Mouse (Mus musculus) stomach, embryonic 16.5 days (tissue): ENCODE measurements around the gene Tbck. TPM values are rescaled to one million over a fixed set of nuclear protein-coding genes. Genes with fewer than 3 reads are reported as not detected.

Source experiments
- ATAC-seq: fragments of 200-750 bp; cut with Nextera tagmentation; 2 replicates; pipeline ENCODE4 v1.8.0; 2017; ENCODE audit warnings: moderate number of reproducible peaks, moderate TSS enrichment; ENCODE audit not compliant: insufficient read depth, low FRiP score
- H3K27ac ChIP-seq: fragments of 300-500 bp; sonication (generic); 2 replicates; pipeline ENCODE4 v1.5.1; 2014; ENCODE audit warnings: low read length
- H3K27me3 ChIP-seq: fragments of 300-500 bp; sonication (generic); 2 replicates; pipeline ENCODE4 v1.6.1; 2014; ENCODE audit warnings: low read length, control low read depth, mixed read lengths; ENCODE audit not compliant: control insufficient read depth, insufficient read depth
- H3K36me3 ChIP-seq: fragments of 300-500 bp; sonication (generic); 2 replicates; pipeline ENCODE4 v1.6.1; 2014; ENCODE audit warnings: low read length; ENCODE audit not compliant: control insufficient read depth, insufficient read depth
- H3K4me1 ChIP-seq: fragments of 300-500 bp; sonication (generic); 2 replicates; pipeline ENCODE4 v1.6.1; 2014; ENCODE audit warnings: low read length, control low read depth, mixed read lengths; ENCODE audit not compliant: control insufficient read depth, insufficient read depth
- H3K4me2 ChIP-seq: fragments of 300-500 bp; sonication (generic); 2 replicates; pipeline ENCODE4 v1.6.1; 2014; ENCODE audit warnings: low read depth, low read length, mixed read lengths
- H3K4me3 ChIP-seq: fragments of 300-500 bp; sonication (generic); replicated peaks from 2 replicates; pipeline ENCODE4 v1.5.1; 2014; ENCODE audit warnings: mild to moderate bottlenecking, low read length
- H3K9ac ChIP-seq: fragments of 300-500 bp; sonication (generic); 2 replicates; pipeline ENCODE4 v1.6.1; 2014; ENCODE audit warnings: low read length
- H3K9me3 ChIP-seq: fragments of 300-500 bp; sonication (generic); replicated peaks from 2 replicates; pipeline ENCODE4 v1.6.1; 2016; ENCODE audit warnings: low read length, control low read depth; ENCODE audit not compliant: control insufficient read depth
- WGBS: fragments of 180-500 bp; shearing (Covaris S2); extraction: QIAGEN DNeasy Blood & Tissue Kit; methylation state at CpG from one replicate; pipeline ENCODE4 v1.1.7; 2014; 5-methylcytosine and 5-hydroxymethylcytosine counted together
- polyA plus RNA-seq: library from polyadenylated mRNA; unstranded; fragments of >200 nt; fragmentation: Nextera tagmentation; extraction: Ambion mirVana; gene quantifications from 2 replicates; pipeline ENCODE4 v1.2.1, GENCODE M21; 2015

The Tbck gene
- 17.0 and 19.6 TPM in 2 replicates for polyA plus RNA-seq

GRCm38 (mm10) chr3:132683447-132684230 lies at the start of gene Tbck:
TSS of gene Tbck (plus strand) at chr3:132684144.
- H3K4me3 ChIP-seq: peak within 1 kb of the TSS; percentile 97
- ATAC-seq: peak; percentile 97
- H3K9ac ChIP-seq: peak within 1 kb of the TSS; percentile 92
- under 1% methylated on average over 42 of the region's 42 CpGs for WGBS
- no peaks in the 10 kb centered on the region for H3K36me3 ChIP-seq
- H3K9me3 ChIP-seq: no peaks in the 10 kb centered on the region
- no peaks in the 10 kb centered on the region for H3K27me3 ChIP-seq
- peak within 1 kb of the TSS; percentile 94 for H3K27ac ChIP-seq
- H3K4me1 ChIP-seq: peaks cover 10% of the 10 kb centered on the region
- H3K4me2 ChIP-seq: peak within 1 kb of the TSS; percentile 90

GRCm38 (mm10) chr3:132637080-132637479 lies 46.9 kb upstream of the Tbck start:
- Histone ChIP-seq H3K4me1 (no peaks in the 10 kb centered on the region), H3K36me3 (no peaks in the 10 kb centered on the region), H3K4me2 (no peak overlapping the region), H3K9ac (no peak overlapping the region), H3K9me3 (no peaks in the 10 kb centered on the region), H3K27ac (no peak overlapping the region), H3K27me3 (no peaks in the 10 kb centered on the region), H3K4me3 (no peak overlapping the region)
- no peak for ATAC-seq
- 71% methylated on average over 3 of the region's 3 CpGs for WGBS

- ATAC-seq: no peak
- Histone ChIP-seq H3K4me2 (no peak overlapping the region), H3K36me3 (no peaks in the 10 kb centered on the region), H3K27me3 (no peaks in the 10 kb centered on the region), H3K4me3 (no peak overlapping the region), H3K9ac (no peak overlapping the region), H3K27ac (no peak overlapping the region), H3K4me1 (no peaks in the 10 kb centered on the region), H3K9me3 (no peaks in the 10 kb centered on the region)
- 68% methylated on average over 4 of the region's 4 CpGs for WGBS
Observed at GRCm38 (mm10) chr3:132644071-132644470, 39.9 kb upstream of the Tbck start.

GRCm38 (mm10) chr3:132646814-132647213 lies 37.1 kb upstream of the Tbck start:
- Histone ChIP-seq H3K9ac (no peak overlapping the region), H3K4me1 (no peaks in the 10 kb centered on the region), H3K4me2 (no peak overlapping the region), H3K27ac (no peak overlapping the region), H3K27me3 (no peaks in the 10 kb centered on the region), H3K9me3 (no peaks in the 10 kb centered on the region), H3K36me3 (no peaks in the 10 kb centered on the region), H3K4me3 (no peak overlapping the region)
- WGBS: 22% methylated on average over 1 of the region's 1 CpGs
- no peak for ATAC-seq

- Histone ChIP-seq H3K4me1 (no peaks in the 10 kb centered on the region), H3K27ac (no peak overlapping the region), H3K4me2 (no peak overlapping the region), H3K27me3 (no peaks in the 10 kb centered on the region), H3K9ac (no peak overlapping the region), H3K4me3 (no peak overlapping the region), H3K36me3 (no peaks in the 10 kb centered on the region), H3K9me3 (no peaks in the 10 kb centered on the region)
- no peak for ATAC-seq
- 75% methylated on average over 7 of the region's 7 CpGs for whole genome bisulfite sequencing
Observed at GRCm38 (mm10) chr3:132649368-132649767, 34.6 kb upstream of the Tbck start.

GRCm38 (mm10) chr3:132650191-132650590 lies 33.8 kb upstream of the Tbck start:
- 59% methylated on average over 5 of the region's 5 CpGs for WGBS
- Histone ChIP-seq H3K27me3 (no peaks in the 10 kb centered on the region), H3K4me1 (no peaks in the 10 kb centered on the region), H3K36me3 (no peaks in the 10 kb centered on the region), H3K9ac (no peak overlapping the region), H3K4me2 (no peak overlapping the region), H3K27ac (no peak overlapping the region), H3K4me3 (no peak overlapping the region), H3K9me3 (no peaks in the 10 kb centered on the region)
- ATAC-seq: no peak

- Histone ChIP-seq H3K9ac (no peak overlapping the region), H3K27ac (peak overlapping the region; percentile 21; the same call in 1 of the 2 replicates), H3K36me3 (no peaks in the 10 kb centered on the region), H3K27me3 (no peaks in the 10 kb centered on the region), H3K9me3 (no peaks in the 10 kb centered on the region), H3K4me1 (no peaks in the 10 kb centered on the region), H3K4me3 (no peak overlapping the region), H3K4me2 (no peak overlapping the region)
- 49% methylated on average over 3 of the region's 3 CpGs for WGBS
- peak; percentile 40; the same call in 1 of the 2 replicates for ATAC-seq
Observed at GRCm38 (mm10) chr3:132651776-132652175, 32.2 kb upstream of the Tbck start.

GRCm38 (mm10) chr3:132653959-132654358 lies 30.0 kb upstream of the Tbck start:
- ATAC-seq: no peak
- Histone ChIP-seq H3K4me3 (no peak overlapping the region), H3K4me1 (no peaks in the 10 kb centered on the region), H3K4me2 (no peak overlapping the region), H3K9me3 (no peaks in the 10 kb centered on the region), H3K9ac (no peak overlapping the region), H3K27ac (no peak overlapping the region), H3K36me3 (peaks cover 5% of the 10 kb centered on the region; the same call in 1 of the 2 replicates), H3K27me3 (no peaks in the 10 kb centered on the region)
- WGBS: 92% methylated on average over 7 of the region's 7 CpGs

- 0 out of 2 replicates have a peak overlapping the region, but pooled peaks have one; percentile 8 for H3K27ac ChIP-seq
- H3K4me2 ChIP-seq: no peak overlapping the region
- no peaks in the 10 kb centered on the region for H3K27me3 ChIP-seq
- 74% methylated on average over 2 of the region's 2 CpGs for WGBS
- no peak overlapping the region for H3K9ac ChIP-seq
- no peaks in the 10 kb centered on the region for H3K4me1 ChIP-seq
- peaks cover 16% of the 10 kb centered on the region for H3K36me3 ChIP-seq
- ATAC-seq: no peak
- H3K4me3 ChIP-seq: no peak overlapping the region
- H3K9me3 ChIP-seq: no peaks in the 10 kb centered on the region
Observed at GRCm38 (mm10) chr3:132655955-132656354, 28.0 kb upstream of the Tbck start.
